ENCODE assay signal across 10 mouse cellular contexts in genomic region chr15:92231386-92231785, GRCm38 (mm10).
DNase-seq lines count a peak whose midpoint lies in the region; ATAC-seq lines count a peak whose summit lies in the region.
"Had no signal": no experiment of that assay in that cellular context is flagged by ENCODE, and none has a peak within 500 bp of the region (broad histone marks: within the 10 kb centered on the region; RNA-seq: fewer than 3 reads in every experiment).

No protein-coding gene starts in this region.

- DNase-seq in adrenal gland, adult 2 months = peak; percentile 9
- DNase-seq in adrenal gland, postnatal 25 days = no peak
- peak; percentile 30 for DNase-seq in kidney, postnatal 10 days
- DNase-seq in Muller cell, postnatal 12 days (ENCODE audit: inconsistent ontology term) = peak; percentile 36
- no peak for DNase-seq in urinary bladder, adult 2 months (ENCODE audit: low spot score)
- DNase-seq in lung, postnatal 36 days = no peak

- H3K9ac ChIP-seq in kidney, embryonic 15.5 days = no peak overlapping the region
- H3K9ac ChIP-seq: heart, embryonic 15.5 days; neural tube, embryonic 12.5 days had no signal

- 24% methylated on average over 7 of the region's 7 CpGs for WGBS in kidney, embryonic 15.5 days

- H3K4me1 ChIP-seq in kidney, embryonic 15.5 days = no peaks in the 10 kb centered on the region
- H3K4me1 ChIP-seq: heart, embryonic 15.5 days; neural tube, embryonic 12.5 days had no signal

- H3K27ac ChIP-seq in kidney, embryonic 15.5 days = no peak overlapping the region
- H3K27ac ChIP-seq: heart, embryonic 15.5 days; neural tube, embryonic 12.5 days had no signal

- ATAC-seq in kidney, embryonic 15.5 days (replicated peaks; ENCODE audit: low FRiP score) = no peak
- ATAC-seq in granulocyte monocyte progenitor cell, adult 5-6 weeks (replicated peaks; ENCODE audit: poor library complexity, severe bottlenecking) = peak; percentile 63

- H3K4me2 ChIP-seq in kidney, embryonic 15.5 days = no peak overlapping the region
- H3K4me2 ChIP-seq: heart, embryonic 15.5 days; neural tube, embryonic 12.5 days had no signal

- no peaks in the 10 kb centered on the region for H3K36me3 ChIP-seq in kidney, embryonic 15.5 days
- H3K36me3 ChIP-seq: heart, embryonic 15.5 days; neural tube, embryonic 12.5 days had no signal

- no peak overlapping the region for H3K4me3 ChIP-seq in kidney, embryonic 15.5 days (replicated peaks)
- H3K4me3 ChIP-seq: heart, embryonic 15.5 days; neural tube, embryonic 12.5 days had no signal

- no peaks in the 10 kb centered on the region for H3K9me3 ChIP-seq in kidney, embryonic 15.5 days (replicated peaks)
- H3K9me3 ChIP-seq: heart, embryonic 15.5 days; neural tube, embryonic 12.5 days had no signal

- H3K27me3 ChIP-seq in kidney, embryonic 15.5 days = no peaks in the 10 kb centered on the region
- H3K27me3 ChIP-seq: heart, embryonic 15.5 days; neural tube, embryonic 12.5 days had no signal

Comparison
In these comparisons a context has a peak if more than half of its experiments do, and no peak if none do; other contexts are left out.
1. DNase-seq: peak in adrenal gland, adult 2 months (single experiment), kidney, postnatal 10 days (single experiment) and Muller cell, postnatal 12 days (single experiment); none in adrenal gland, postnatal 25 days (single experiment), urinary bladder, adult 2 months (single experiment) and lung, postnatal 36 days (single experiment).